Mouse (Mus musculus) T-helper 1 cell (primary cell): ENCODE measurements at regions not wholly inside any gene's neighbourhood (a gene's known extent, or its start where the extent isn't known, plus 50 kb on each side); places are given as distances from the start of the nearest gene placed in this dataset.

Source experiments
- in situ Hi-C: fragments of 300-600 bp; cut with MboI, MseI; formaldehyde crosslinking; loops from one replicate; pipeline ENCODE4 v1.15.1; 2025; ENCODE audit warnings: high pct_unique_total_duplicates

DNA sequence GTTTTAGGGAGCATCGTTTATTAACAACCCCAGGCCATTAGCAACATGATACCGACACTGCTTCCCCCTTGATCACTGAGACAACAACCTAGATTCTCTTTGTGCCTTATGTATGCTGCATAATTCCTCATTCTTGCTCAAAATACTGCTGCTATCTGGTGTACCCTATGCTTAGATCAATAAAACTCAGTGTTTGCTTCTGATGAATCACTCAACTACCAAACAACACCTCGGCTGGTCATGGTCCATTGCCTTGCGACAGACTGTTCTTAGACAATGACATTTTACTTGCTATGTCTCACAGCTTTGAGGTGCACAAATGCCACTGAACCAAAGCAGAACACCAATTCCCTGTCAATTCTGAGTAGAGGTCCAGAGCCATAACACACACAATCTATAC is 72.3 kb upstream of the Trh start:
- in situ Hi-C loops: no loop called here

DNA sequence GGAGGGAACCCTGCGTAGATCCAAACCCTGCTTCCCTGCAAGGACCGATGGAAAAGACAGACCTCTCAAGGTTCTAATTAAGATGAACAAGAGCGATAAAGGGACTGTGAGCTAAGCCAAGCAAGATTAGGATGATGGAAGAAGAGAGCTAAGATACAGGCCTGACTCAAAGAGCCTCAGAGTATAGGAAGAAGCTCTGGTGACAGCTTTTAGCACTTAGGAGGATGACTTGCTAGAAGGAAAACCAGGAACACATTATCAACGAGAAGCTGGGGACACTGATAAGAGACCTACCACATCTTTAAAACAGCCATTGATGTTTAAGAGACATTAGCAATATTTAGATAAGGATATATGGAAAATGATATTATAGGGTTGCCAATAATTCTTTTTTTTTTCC is 59.7 kb upstream of the Trh start:
- in situ Hi-C loops: loop anchor here (10.0 kb wide), 1 partner anchor 1411 kb away; no protein-coding TSS in a partner anchor

DNA sequence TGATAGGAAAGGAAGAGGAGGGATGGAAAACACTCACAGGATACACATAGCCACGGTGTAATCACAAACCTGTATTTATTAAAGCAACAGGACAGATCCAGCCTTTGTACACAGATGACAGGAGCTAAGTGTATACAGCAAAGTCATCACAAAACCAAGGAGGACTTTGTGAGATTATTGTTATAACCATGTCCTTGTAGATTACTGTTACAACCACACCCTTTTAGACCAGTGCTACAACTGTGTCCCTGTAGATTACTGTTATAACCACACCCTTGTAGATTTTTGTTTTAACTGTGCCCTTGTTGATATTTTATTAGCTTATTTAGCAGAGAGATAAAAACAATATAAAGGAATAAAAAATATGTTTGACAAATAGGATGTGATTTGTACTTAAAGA is 58.8 kb upstream of the Trh start:
- in situ Hi-C loops: loop anchor here (10.0 kb wide), 1 partner anchor 1412 kb away; no protein-coding TSS in a partner anchor
